Mouse (Mus musculus) thymus, adult 18-20 months (tissue): Measurements from ENCODE around the gene Gm21883.
"Not testable (repeated sequence)": the region's sequence is repeated elsewhere in the genome, so short reads cannot be mapped to it uniquely, and the experiment has no call there.

ENCODE experiments used
- DNase-seq, 2 experiments: peaks; one replicate each; pipeline ENCODE4 v3.0.0; 2022; ENCODE audit warnings: mixed read lengths in 2 of 2

The Gm21883 gene

GRCm38 (mm10) chrX:31574183-31574582 is at the start of gene Gm21883:
Gm21883 (minus strand) TSS chrX:31574283.
- DNase-seq = not testable (repeated sequence)

- not testable (repeated sequence) for DNase-seq
Observed at GRCm38 (mm10) chrX:31618820-31619219, 44.7 kb upstream of the Gm21883 start, which contains the start of gene Spin2e. Spin2e (minus strand) TSS chrX:31618920.
